Mouse (Mus musculus): ENCODE results near the gene Syt16. TPM values are rescaled to one million over a fixed set of nuclear protein-coding genes. Genes with fewer than 3 reads are reported as not detected.
A peak's percentile ranks its signal among the peaks of the same experiment; 100 is the strongest.

The Syt16 gene
- polyA plus RNA-seq, 1 experiment, result 0.61 TPM

GRCm38 (mm10) chr12:74238806-74239205, 241.3 kb downstream of the Syt16 start:
- no peaks in the 10 kb centered on the region for H3K36me3 ChIP-seq (ENCODE audit: control insufficient read depth, insufficient read depth, low read length)
- no peaks in the 10 kb centered on the region for H3K4me1 ChIP-seq (ENCODE audit: control insufficient read depth, insufficient read depth, low read length)
- no peak overlapping the region for H3K27ac ChIP-seq (ENCODE audit: control insufficient read depth, insufficient read depth, low read depth, low read length)
- H3K4me3 ChIP-seq (ENCODE audit: control insufficient read depth, low read depth, low read length), result no peak overlapping the region
- no peak for TF ChIP-seq POLR2A (IDR thresholded peaks at IDR 0.05; ENCODE audit: control insufficient read depth, low read depth, low read length)
- no peak for TF ChIP-seq CTCF (IDR thresholded peaks at IDR 0.05; ENCODE audit: control insufficient read depth, insufficient read depth, insufficient replicate concordance, low read depth, low read length)
- H3K27me3 ChIP-seq (ENCODE audit: control insufficient read depth, insufficient read depth, low read length), result no peaks in the 10 kb centered on the region

- Histone ChIP-seq H3K4me3 (ENCODE audit: control insufficient read depth, low read depth, low read length) (no peak overlapping the region), H3K27ac (ENCODE audit: control insufficient read depth, insufficient read depth, low read depth, low read length) (no peak overlapping the region), H3K27me3 (ENCODE audit: control insufficient read depth, insufficient read depth, low read length) (no peaks in the 10 kb centered on the region), H3K36me3 (ENCODE audit: control insufficient read depth, insufficient read depth, low read length) (no peaks in the 10 kb centered on the region), H3K4me1 (ENCODE audit: control insufficient read depth, insufficient read depth, low read length) (no peaks in the 10 kb centered on the region)
- TF ChIP-seq CTCF (IDR thresholded peaks at IDR 0.05; ENCODE audit: control insufficient read depth, insufficient read depth, insufficient replicate concordance, low read depth, low read length), result no peak
- no peak for TF ChIP-seq POLR2A (IDR thresholded peaks at IDR 0.05; ENCODE audit: control insufficient read depth, low read depth, low read length)
Observed at GRCm38 (mm10) chr12:74264846-74265245, 267.4 kb downstream of the Syt16 start.

- Histone ChIP-seq H3K36me3 (ENCODE audit: control insufficient read depth, insufficient read depth, low read length) (no peaks in the 10 kb centered on the region), H3K4me3 (ENCODE audit: control insufficient read depth, low read depth, low read length) (no peak overlapping the region), H3K4me1 (ENCODE audit: control insufficient read depth, insufficient read depth, low read length) (no peaks in the 10 kb centered on the region), H3K27me3 (ENCODE audit: control insufficient read depth, insufficient read depth, low read length) (no peaks in the 10 kb centered on the region), H3K27ac (ENCODE audit: control insufficient read depth, insufficient read depth, low read depth, low read length) (no peak overlapping the region)
- TF ChIP-seq CTCF (IDR thresholded peaks at IDR 0.05; ENCODE audit: control insufficient read depth, insufficient read depth, insufficient replicate concordance, low read depth, low read length), result no peak
- TF ChIP-seq POLR2A (IDR thresholded peaks at IDR 0.05; ENCODE audit: control insufficient read depth, low read depth, low read length), result no peak
Observed at GRCm38 (mm10) chr12:74267049-74267448, 269.6 kb downstream of the Syt16 start.

GRCm38 (mm10) chr12:74268644-74269285, 271.3 kb downstream of the Syt16 start:
- Histone ChIP-seq H3K27ac (ENCODE audit: control insufficient read depth, insufficient read depth, low read depth, low read length) (no peak overlapping the region), H3K4me3 (ENCODE audit: control insufficient read depth, low read depth, low read length) (no peak overlapping the region), H3K36me3 (ENCODE audit: control insufficient read depth, insufficient read depth, low read length) (no peaks in the 10 kb centered on the region), H3K27me3 (ENCODE audit: control insufficient read depth, insufficient read depth, low read length) (no peaks in the 10 kb centered on the region), H3K4me1 (ENCODE audit: control insufficient read depth, insufficient read depth, low read length) (peaks cover 4% of the 10 kb centered on the region; the same call in 1 of the 2 replicates)
- TF ChIP-seq POLR2A (IDR thresholded peaks at IDR 0.05; ENCODE audit: control insufficient read depth, low read depth, low read length), result no peak
- no peak for TF ChIP-seq CTCF (IDR thresholded peaks at IDR 0.05; ENCODE audit: control insufficient read depth, insufficient read depth, insufficient replicate concordance, low read depth, low read length)

GRCm38 (mm10) chr12:74272545-74272944, 275.1 kb downstream of the Syt16 start:
- Histone ChIP-seq H3K27me3 (ENCODE audit: control insufficient read depth, insufficient read depth, low read length) (no peaks in the 10 kb centered on the region), H3K4me3 (ENCODE audit: control insufficient read depth, low read depth, low read length) (no peak overlapping the region), H3K4me1 (ENCODE audit: control insufficient read depth, insufficient read depth, low read length) (peaks cover 6% of the 10 kb centered on the region; the same call in 1 of the 2 replicates), H3K36me3 (ENCODE audit: control insufficient read depth, insufficient read depth, low read length) (no peaks in the 10 kb centered on the region), H3K27ac (ENCODE audit: control insufficient read depth, insufficient read depth, low read depth, low read length) (no peak overlapping the region)
- no peak for TF ChIP-seq CTCF (IDR thresholded peaks at IDR 0.05; ENCODE audit: control insufficient read depth, insufficient read depth, insufficient replicate concordance, low read depth, low read length)
- TF ChIP-seq POLR2A (IDR thresholded peaks at IDR 0.05; ENCODE audit: control insufficient read depth, low read depth, low read length), result no peak

- no peak overlapping the region for H3K4me3 ChIP-seq (ENCODE audit: control insufficient read depth, low read depth, low read length)
- no peaks in the 10 kb centered on the region for H3K27me3 ChIP-seq (ENCODE audit: control insufficient read depth, insufficient read depth, low read length)
- no peak overlapping the region for H3K27ac ChIP-seq (ENCODE audit: control insufficient read depth, insufficient read depth, low read depth, low read length)
- TF ChIP-seq CTCF (IDR thresholded peaks at IDR 0.05; ENCODE audit: control insufficient read depth, insufficient read depth, insufficient replicate concordance, low read depth, low read length) (no peak), POLR2A (IDR thresholded peaks at IDR 0.05; ENCODE audit: control insufficient read depth, low read depth, low read length) (no peak)
- no peaks in the 10 kb centered on the region for H3K36me3 ChIP-seq (ENCODE audit: control insufficient read depth, insufficient read depth, low read length)
- peaks cover 6% of the 10 kb centered on the region; the same call in 1 of the 2 replicates for H3K4me1 ChIP-seq (ENCODE audit: control insufficient read depth, insufficient read depth, low read length)
Observed at GRCm38 (mm10) chr12:74277265-74277664, 279.8 kb downstream of the Syt16 start.

GRCm38 (mm10) chr12:74281403-74281802, 283.9 kb downstream of the Syt16 start:
- H3K27me3 ChIP-seq (ENCODE audit: control insufficient read depth, insufficient read depth, low read length), result no peaks in the 10 kb centered on the region
- no peak for TF ChIP-seq CTCF (IDR thresholded peaks at IDR 0.05; ENCODE audit: control insufficient read depth, insufficient read depth, insufficient replicate concordance, low read depth, low read length)
- no peak for TF ChIP-seq POLR2A (IDR thresholded peaks at IDR 0.05; ENCODE audit: control insufficient read depth, low read depth, low read length)
- peak overlapping the region; percentile 85; the same call in 1 of the 2 replicates for H3K4me3 ChIP-seq (ENCODE audit: control insufficient read depth, low read depth, low read length)
- H3K36me3 ChIP-seq (ENCODE audit: control insufficient read depth, insufficient read depth, low read length), result peaks cover 4% of the 10 kb centered on the region
- H3K4me1 ChIP-seq (ENCODE audit: control insufficient read depth, insufficient read depth, low read length), result peaks cover 12% of the 10 kb centered on the region
- peak overlapping the region; percentile 72; the same call in 1 of the 2 replicates for H3K27ac ChIP-seq (ENCODE audit: control insufficient read depth, insufficient read depth, low read depth, low read length)
